Mouse (Mus musculus): Measurements from ENCODE around the gene Ccdc77. TPM values are rescaled to one million over a fixed set of nuclear protein-coding genes. Genes with fewer than 3 reads are reported as not detected.

Ccdc77 gene
- polyA plus RNA-seq, 1 experiment from 2014 or later, result 17.6 TPM

GRCm38 (mm10) chr6:120320369-120320768 is 43.8 kb downstream of the Ccdc77 start:
- Histone ChIP-seq H3K9me3 (ENCODE audit: control insufficient read depth, low read length) (no peaks in the 10 kb centered on the region), H3K9ac (ENCODE audit: low read depth, low read length) (no peak overlapping the region), H3K4me2 (ENCODE audit: low read depth, low read length) (no peak overlapping the region), H3K27ac (replicated peaks; ENCODE audit: low read depth, low read length) (no peak overlapping the region), H3K4me1 (ENCODE audit: control insufficient read depth, insufficient read depth, low read length) (no peaks in the 10 kb centered on the region), H3K27me3 (replicated peaks; ENCODE audit: control insufficient read depth, insufficient read depth, low read length) (no peaks in the 10 kb centered on the region), H3K36me3 (ENCODE audit: control insufficient read depth, insufficient read depth, low read length) (peaks cover 10% of the 10 kb centered on the region; the same call in 1 of the 2 replicates), H3K4me3 (ENCODE audit: low read depth, low read length) (no peak overlapping the region)
- 57% methylated on average over 2 of the region's 2 CpGs for WGBS
- ATAC-seq (ENCODE audit: low read depth) (peak; percentile 60), DNase-seq (ENCODE audit: low spot score) (peak; percentile 27)

- Histone ChIP-seq H3K27me3 (replicated peaks; ENCODE audit: control insufficient read depth, insufficient read depth, low read length) (no peaks in the 10 kb centered on the region), H3K9ac (ENCODE audit: low read depth, low read length) (no peak overlapping the region), H3K4me3 (ENCODE audit: low read depth, low read length) (no peak overlapping the region), H3K4me2 (ENCODE audit: low read depth, low read length) (no peak overlapping the region), H3K9me3 (ENCODE audit: control insufficient read depth, low read length) (no peaks in the 10 kb centered on the region), H3K27ac (replicated peaks; ENCODE audit: low read depth, low read length) (no peak overlapping the region), H3K36me3 (ENCODE audit: control insufficient read depth, insufficient read depth, low read length) (no peaks in the 10 kb centered on the region), H3K4me1 (ENCODE audit: control insufficient read depth, insufficient read depth, low read length) (no peaks in the 10 kb centered on the region)
- WGBS, result 88% methylated on average over 9 of the region's 9 CpGs
- DNase-seq (ENCODE audit: low spot score) (no peak), ATAC-seq (ENCODE audit: low read depth) (no peak)
These were observed 45.0 kb downstream of the Ccdc77 start for GRCm38 (mm10) chr6:120319129-120319528.

- no peak for ATAC-seq (ENCODE audit: low read depth)
- Histone ChIP-seq H3K27me3 (replicated peaks; ENCODE audit: control insufficient read depth, insufficient read depth, low read length) (no peaks in the 10 kb centered on the region), H3K4me2 (ENCODE audit: low read depth, low read length) (no peak overlapping the region), H3K9ac (ENCODE audit: low read depth, low read length) (no peak overlapping the region), H3K9me3 (ENCODE audit: control insufficient read depth, low read length) (no peaks in the 10 kb centered on the region), H3K27ac (replicated peaks; ENCODE audit: low read depth, low read length) (no peak overlapping the region), H3K36me3 (ENCODE audit: control insufficient read depth, insufficient read depth, low read length) (no peaks in the 10 kb centered on the region), H3K4me1 (ENCODE audit: control insufficient read depth, insufficient read depth, low read length) (no peaks in the 10 kb centered on the region), H3K4me3 (ENCODE audit: low read depth, low read length) (no peak overlapping the region)
- WGBS, result 82% methylated on average over 11 of the region's 11 CpGs
- DNase-seq (ENCODE audit: low spot score), result no peak
These were observed 45.8 kb downstream of the Ccdc77 start for GRCm38 (mm10) chr6:120318303-120318940.

GRCm38 (mm10) chr6:120312443-120312842 is 51.7 kb downstream of the Ccdc77 start:
- Histone ChIP-seq H3K27ac (replicated peaks; ENCODE audit: low read depth, low read length) (no peak overlapping the region), H3K9ac (ENCODE audit: low read depth, low read length) (no peak overlapping the region), H3K4me1 (ENCODE audit: control insufficient read depth, insufficient read depth, low read length) (no peaks in the 10 kb centered on the region), H3K4me2 (ENCODE audit: low read depth, low read length) (no peak overlapping the region), H3K4me3 (ENCODE audit: low read depth, low read length) (no peak overlapping the region), H3K9me3 (ENCODE audit: control insufficient read depth, low read length) (no peaks in the 10 kb centered on the region), H3K27me3 (replicated peaks; ENCODE audit: control insufficient read depth, insufficient read depth, low read length) (no peaks in the 10 kb centered on the region), H3K36me3 (ENCODE audit: control insufficient read depth, insufficient read depth, low read length) (no peaks in the 10 kb centered on the region)
- WGBS, result 71% methylated on average over 5 of the region's 5 CpGs
- DNase-seq (ENCODE audit: low spot score) (no peak), ATAC-seq (ENCODE audit: low read depth) (no peak)

- 55% methylated on average over 3 of the region's 3 CpGs for WGBS
- no peaks in the 10 kb centered on the region for H3K27me3 ChIP-seq (replicated peaks; ENCODE audit: control insufficient read depth, insufficient read depth, low read length)
- no peaks in the 10 kb centered on the region for H3K9me3 ChIP-seq (ENCODE audit: control insufficient read depth, low read length)
- H3K4me1 ChIP-seq (ENCODE audit: control insufficient read depth, insufficient read depth, low read length), result no peaks in the 10 kb centered on the region
- no peak overlapping the region for H3K27ac ChIP-seq (replicated peaks; ENCODE audit: low read depth, low read length)
- H3K9ac ChIP-seq (ENCODE audit: low read depth, low read length), result no peak overlapping the region
- H3K36me3 ChIP-seq (ENCODE audit: control insufficient read depth, insufficient read depth, low read length), result no peaks in the 10 kb centered on the region
- ATAC-seq (ENCODE audit: low read depth) (no peak), DNase-seq (ENCODE audit: low spot score) (no peak)
- no peak overlapping the region for H3K4me2 ChIP-seq (ENCODE audit: low read depth, low read length)
- no peak overlapping the region for H3K4me3 ChIP-seq (ENCODE audit: low read depth, low read length)
These were observed 54.4 kb downstream of the Ccdc77 start for GRCm38 (mm10) chr6:120309787-120310186.

- no peaks in the 10 kb centered on the region for H3K36me3 ChIP-seq (ENCODE audit: control insufficient read depth, insufficient read depth, low read length)
- no peak overlapping the region for H3K4me2 ChIP-seq (ENCODE audit: low read depth, low read length)
- H3K9me3 ChIP-seq (ENCODE audit: control insufficient read depth, low read length), result no peaks in the 10 kb centered on the region
- no peaks in the 10 kb centered on the region for H3K4me1 ChIP-seq (ENCODE audit: control insufficient read depth, insufficient read depth, low read length)
- ATAC-seq (ENCODE audit: low read depth) (no peak), DNase-seq (ENCODE audit: low spot score) (no peak)
- 72% methylated on average over 9 of the region's 9 CpGs for WGBS
- no peak overlapping the region for H3K27ac ChIP-seq (replicated peaks; ENCODE audit: low read depth, low read length)
- H3K27me3 ChIP-seq (replicated peaks; ENCODE audit: control insufficient read depth, insufficient read depth, low read length), result no peaks in the 10 kb centered on the region
- H3K9ac ChIP-seq (ENCODE audit: low read depth, low read length), result no peak overlapping the region
- H3K4me3 ChIP-seq (ENCODE audit: low read depth, low read length), result no peak overlapping the region
These were observed 54.8 kb downstream of the Ccdc77 start for GRCm38 (mm10) chr6:120309338-120309737.

GRCm38 (mm10) chr6:120306859-120307594 is 57.1 kb downstream of the Ccdc77 start:
- Histone ChIP-seq H3K9ac (ENCODE audit: low read depth, low read length) (no peak overlapping the region), H3K36me3 (ENCODE audit: control insufficient read depth, insufficient read depth, low read length) (no peaks in the 10 kb centered on the region), H3K27ac (replicated peaks; ENCODE audit: low read depth, low read length) (no peak overlapping the region), H3K4me3 (ENCODE audit: low read depth, low read length) (no peak overlapping the region), H3K27me3 (replicated peaks; ENCODE audit: control insufficient read depth, insufficient read depth, low read length) (no peaks in the 10 kb centered on the region), H3K4me1 (ENCODE audit: control insufficient read depth, insufficient read depth, low read length) (no peaks in the 10 kb centered on the region), H3K9me3 (ENCODE audit: control insufficient read depth, low read length) (no peaks in the 10 kb centered on the region), H3K4me2 (ENCODE audit: low read depth, low read length) (no peak overlapping the region)
- no peak for DNase-seq (ENCODE audit: low spot score)
- WGBS, result 80% methylated on average over 3 of the region's 3 CpGs
- ATAC-seq (ENCODE audit: low read depth), result no peak

- DNase-seq (ENCODE audit: low spot score) (peak; percentile 57), ATAC-seq (ENCODE audit: low read depth) (peak; percentile 45; the same call in 1 of the 2 replicates)
- H3K36me3 ChIP-seq (ENCODE audit: control insufficient read depth, insufficient read depth, low read length), result no peaks in the 10 kb centered on the region
- H3K9me3 ChIP-seq (ENCODE audit: control insufficient read depth, low read length), result no peaks in the 10 kb centered on the region
- peak overlapping the region; percentile 43 for H3K9ac ChIP-seq (ENCODE audit: low read depth, low read length)
- no peaks in the 10 kb centered on the region for H3K4me1 ChIP-seq (ENCODE audit: control insufficient read depth, insufficient read depth, low read length)
- peak overlapping the region; percentile 27; the same call in 1 of the 2 replicates for H3K4me3 ChIP-seq (ENCODE audit: low read depth, low read length)
- 11% methylated on average over 16 of the region's 16 CpGs for WGBS
- peak overlapping the region; percentile 45 for H3K27ac ChIP-seq (replicated peaks; ENCODE audit: low read depth, low read length)
- no peaks in the 10 kb centered on the region for H3K27me3 ChIP-seq (replicated peaks; ENCODE audit: control insufficient read depth, insufficient read depth, low read length)
- H3K4me2 ChIP-seq (ENCODE audit: low read depth, low read length), result peak overlapping the region; percentile 51
These were observed 61.3 kb downstream of the Ccdc77 start for GRCm38 (mm10) chr6:120302755-120303316.
